Mouse (Mus musculus) midbrain, embryonic 11.5 days (tissue): ENCODE measurements at regions not wholly inside any gene's neighbourhood (a gene's known extent, or its start where the extent isn't known, plus 50 kb on each side); places are given as distances from the start of the nearest gene placed in this dataset.
"Not testable (repeated sequence)": the region's sequence is repeated elsewhere in the genome, so short reads cannot be mapped to it uniquely, and the experiment has no call there.

Source experiments
- ATAC-seq: fragments of 200-750 bp; cut with Nextera tagmentation; 2 replicates; pipeline ENCODE4 v1.8.0; 2017; ENCODE audit warnings: moderate TSS enrichment, moderate library complexity; ENCODE audit not compliant: low FRiP score
- DNase-seq: peaks from one replicate; pipeline ENCODE4 v3.0.0; 2015; ENCODE audit warnings: low spot score; ENCODE audit errors: missing footprints
- H3K27ac ChIP-seq: fragments of 300-500 bp; sonication (generic); 2 replicates; pipeline ENCODE4 v1.5.1; 2014; ENCODE audit warnings: low read depth, low read length
- H3K27me3 ChIP-seq: fragments of 300-500 bp; sonication (generic); 2 replicates; pipeline ENCODE4 v1.6.1; 2014; ENCODE audit warnings: mild to moderate bottlenecking, low read length, moderate library complexity, mixed read lengths; ENCODE audit not compliant: control insufficient read depth, insufficient read depth
- H3K36me3 ChIP-seq: fragments of 300-500 bp; sonication (generic); 2 replicates; pipeline ENCODE4 v1.6.1; 2014; ENCODE audit warnings: mild to moderate bottlenecking, low read length, moderate library complexity, mixed read lengths; ENCODE audit not compliant: control insufficient read depth, insufficient read depth
- H3K4me1 ChIP-seq: fragments of 300-500 bp; sonication (generic); 2 replicates; pipeline ENCODE4 v1.6.1; 2014; ENCODE audit warnings: low read length; ENCODE audit not compliant: control insufficient read depth, insufficient read depth
- H3K4me2 ChIP-seq: fragments of 300-500 bp; sonication (generic); 2 replicates; pipeline ENCODE4 v1.6.1; 2014; ENCODE audit warnings: mild to moderate bottlenecking, moderate library complexity
- H3K4me3 ChIP-seq: fragments of 300-500 bp; sonication (generic); 2 replicates; pipeline ENCODE4 v1.5.1; 2014; ENCODE audit warnings: low read depth, low read length
- H3K9ac ChIP-seq: fragments of 300-500 bp; sonication (generic); 2 replicates; pipeline ENCODE4 v1.6.1; 2014; ENCODE audit warnings: low read length
- H3K9me3 ChIP-seq: fragments of 300-500 bp; sonication (generic); 2 replicates; pipeline ENCODE4 v1.6.1; 2016; ENCODE audit warnings: low read length; ENCODE audit not compliant: control insufficient read depth
- WGBS: fragments of 180-500 bp; shearing (Covaris S2); extraction: QIAGEN DNeasy Blood & Tissue Kit; methylation state at CpG from one replicate; pipeline ENCODE4 v1.1.7; 2014; 5-methylcytosine and 5-hydroxymethylcytosine counted together

- H3K9ac ChIP-seq = no peak overlapping the region
- H3K27me3 ChIP-seq = no peaks in the 10 kb centered on the region
- 9% methylated on average over 3 of the region's 3 CpGs for WGBS
- H3K27ac ChIP-seq = no peak overlapping the region
- H3K4me3 ChIP-seq = no peak overlapping the region
- ATAC-seq (peak; percentile 55), DNase-seq (peak; percentile 82)
- peaks cover 3% of the 10 kb centered on the region; the same call in 1 of the 2 replicates for H3K4me1 ChIP-seq
- H3K4me2 ChIP-seq = no peak overlapping the region
- H3K9me3 ChIP-seq = no peaks in the 10 kb centered on the region
- no peaks in the 10 kb centered on the region for H3K36me3 ChIP-seq
These were observed 224.3 kb upstream of the Cdh8 start for GRCm38 (mm10) chr8:99640543-99640942.

- not testable (repeated sequence) for H3K27me3 ChIP-seq, H3K9ac ChIP-seq, H3K4me2 ChIP-seq, H3K36me3 ChIP-seq, H3K27ac ChIP-seq, ATAC-seq, H3K4me1 ChIP-seq, DNase-seq, H3K4me3 ChIP-seq, H3K9me3 ChIP-seq
- 93% methylated on average over 1 of the region's 1 CpGs for WGBS
These were observed 214.7 kb upstream of the Cdh8 start for GRCm38 (mm10) chr8:99630958-99631357.

- H3K4me2 ChIP-seq = no peak overlapping the region
- no peaks in the 10 kb centered on the region for H3K27me3 ChIP-seq
- no peak for ATAC-seq
- no peaks in the 10 kb centered on the region for H3K36me3 ChIP-seq
- WGBS = 63% methylated on average over 2 of the region's 2 CpGs
- no peak overlapping the region for H3K4me3 ChIP-seq
- no peak overlapping the region for H3K9ac ChIP-seq
- H3K27ac ChIP-seq = no peak overlapping the region
- no peaks in the 10 kb centered on the region for H3K4me1 ChIP-seq
- no peak for DNase-seq
- no peaks in the 10 kb centered on the region for H3K9me3 ChIP-seq
These were observed 205.4 kb upstream of the Cdh8 start for GRCm38 (mm10) chr8:99621626-99622025.

- H3K36me3 ChIP-seq, DNase-seq, H3K9ac ChIP-seq, ATAC-seq, H3K4me2 ChIP-seq, H3K4me1 ChIP-seq, H3K27me3 ChIP-seq, H3K27ac ChIP-seq, H3K4me3 ChIP-seq, H3K9me3 ChIP-seq: not testable (repeated sequence)
- 66% methylated on average over 2 of the region's 2 CpGs for WGBS
These were observed 188.1 kb upstream of the Cdh8 start for GRCm38 (mm10) chr8:99604327-99604726.

- no peak for DNase-seq
- no peaks in the 10 kb centered on the region for H3K36me3 ChIP-seq
- WGBS = 51% methylated on average over 2 of the region's 2 CpGs
- H3K4me1 ChIP-seq = no peaks in the 10 kb centered on the region
- H3K9me3 ChIP-seq = no peaks in the 10 kb centered on the region
- H3K9ac ChIP-seq = no peak overlapping the region
- H3K27ac ChIP-seq = no peak overlapping the region
- H3K27me3 ChIP-seq = no peaks in the 10 kb centered on the region
- peak; percentile 93 for ATAC-seq
- no peak overlapping the region for H3K4me2 ChIP-seq
- no peak overlapping the region for H3K4me3 ChIP-seq
These were observed 175.2 kb upstream of the Cdh8 start for GRCm38 (mm10) chr8:99591308-99592004.

- Histone ChIP-seq H3K9ac (no peak overlapping the region), H3K27me3 (no peaks in the 10 kb centered on the region), H3K9me3 (no peaks in the 10 kb centered on the region), H3K4me2 (no peak overlapping the region), H3K36me3 (no peaks in the 10 kb centered on the region), H3K4me3 (no peak overlapping the region), H3K27ac (no peak overlapping the region), H3K4me1 (no peaks in the 10 kb centered on the region)
- DNase-seq (no peak), ATAC-seq (no peak)
- 91% methylated on average over 1 of the region's 1 CpGs for WGBS
These were observed 127.8 kb upstream of the Cdh8 start for GRCm38 (mm10) chr8:99544102-99544501.

- H3K4me3 ChIP-seq = no peak overlapping the region
- 85% methylated on average over 8 of the region's 8 CpGs for WGBS
These were observed 116.6 kb upstream of the Cdh8 start for GRCm38 (mm10) chr8:99532686-99533415.

GRCm38 (mm10) chr8:99502055-99502454 is 85.8 kb upstream of the Cdh8 start:
- ATAC-seq = no peak
- no peak overlapping the region for H3K4me2 ChIP-seq
- no peak for DNase-seq
- H3K4me1 ChIP-seq = no peaks in the 10 kb centered on the region
- WGBS = 89% methylated on average over 3 of the region's 3 CpGs
- H3K9ac ChIP-seq = no peak overlapping the region
- no peak overlapping the region for H3K4me3 ChIP-seq
- no peak overlapping the region for H3K27ac ChIP-seq
- H3K27me3 ChIP-seq = no peaks in the 10 kb centered on the region
- no peaks in the 10 kb centered on the region for H3K9me3 ChIP-seq
- H3K36me3 ChIP-seq = no peaks in the 10 kb centered on the region

More at GRCm38 (mm10) chr8:99532686-99533415, 116.6 kb upstream of the Cdh8 start:
- H3K9me3 ChIP-seq = no peaks in the 10 kb centered on the region
- H3K9ac ChIP-seq = no peak overlapping the region
- no peak overlapping the region for H3K4me2 ChIP-seq
- ATAC-seq = no peak
- no peaks in the 10 kb centered on the region for H3K36me3 ChIP-seq
- H3K27ac ChIP-seq = no peak overlapping the region
- no peaks in the 10 kb centered on the region for H3K4me1 ChIP-seq
- DNase-seq = no peak
- no peaks in the 10 kb centered on the region for H3K27me3 ChIP-seq
